8 mouse cellular contexts compared by ENCODE assay signal in the genomic region with DNA sequence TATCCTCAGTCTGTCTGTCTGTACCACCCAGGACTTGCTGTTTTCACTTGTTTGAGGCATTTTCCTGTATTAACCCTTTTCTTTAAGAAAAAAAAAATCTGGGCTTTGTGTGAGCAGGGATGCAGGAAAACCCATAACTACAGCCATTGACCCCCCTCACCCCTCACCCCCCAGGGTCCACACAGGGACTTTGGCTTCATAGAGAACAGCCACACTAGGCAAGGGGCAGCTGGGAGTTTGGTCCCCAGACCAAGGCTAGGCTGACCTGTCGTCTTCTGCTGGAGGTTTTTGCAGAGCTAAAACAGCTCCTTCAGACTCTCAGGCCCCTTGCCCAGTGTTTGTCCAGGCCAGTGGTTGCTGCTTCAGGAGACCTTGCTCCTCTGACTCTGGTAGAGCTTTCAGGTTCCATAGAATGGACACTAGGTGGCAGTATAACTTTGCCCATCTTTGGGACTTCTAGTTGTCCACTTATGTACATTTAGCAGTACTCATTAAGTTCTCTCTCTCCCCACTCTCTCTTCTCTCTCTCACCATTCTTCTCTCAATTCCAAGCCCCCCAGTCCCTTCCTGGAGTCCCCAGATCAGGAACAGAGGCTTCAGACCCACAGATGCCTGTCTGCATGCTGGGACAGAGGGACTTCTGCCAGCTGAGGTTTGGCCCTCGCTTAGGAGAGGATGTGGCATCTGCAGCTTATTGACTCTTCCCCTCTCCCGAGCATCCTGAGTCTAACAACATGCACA. TPM values are rescaled to one million over a fixed set of nuclear protein-coding genes. Genes with fewer than 3 reads are reported as not detected.
DNase-seq lines count a peak whose midpoint lies in the region; ATAC-seq and TF ChIP-seq lines count a peak whose summit lies in the region.

No protein-coding gene starts in this region.

- TF ChIP-seq POLR2A in heart, adult 2 months (IDR thresholded peaks at IDR 0.05; ENCODE audit: insufficient read depth, low read depth, low read length) = no peak

- no peaks in the 10 kb centered on the region for H3K79me2 ChIP-seq in heart, adult 2 months (replicated peaks; ENCODE audit: control insufficient read depth, insufficient read depth, low read length)

- TF ChIP-seq CTCF in heart, adult 2 months (IDR thresholded peaks at IDR 0.05) = peak; percentile 90; the same call in 1 of the 2 replicates

- no peak for ATAC-seq in heart, embryonic 12.5 days (ENCODE audit: insufficient number of reproducible peaks, low FRiP score)
- peak; percentile 67 for ATAC-seq in midbrain, embryonic 15.5 days (replicated peaks)

- H3K9me3 ChIP-seq in heart, embryonic 12.5 days (replicated peaks) = no peaks in the 10 kb centered on the region
- H3K9me3 ChIP-seq in midbrain, embryonic 15.5 days = no peaks in the 10 kb centered on the region

- no peak overlapping the region for H3K4me2 ChIP-seq in heart, embryonic 12.5 days
- H3K4me2 ChIP-seq in midbrain, embryonic 15.5 days = no peak overlapping the region

- WGBS in heart, adult 2 months = 31% methylated on average over 3 of the region's 3 CpGs
- WGBS in heart, embryonic 12.5 days = 58% methylated on average over 3 of the region's 3 CpGs
- 71% methylated on average over 3 of the region's 3 CpGs for WGBS in midbrain, embryonic 15.5 days

- H3K36me3 ChIP-seq in heart, adult 2 months (ENCODE audit: control insufficient read depth, insufficient read depth, low read length) = no peaks in the 10 kb centered on the region
- H3K36me3 ChIP-seq in heart, embryonic 12.5 days = peaks cover 4% of the 10 kb centered on the region; the same call in 1 of the 2 replicates
- H3K36me3 ChIP-seq in midbrain, embryonic 15.5 days (replicated peaks) = no peaks in the 10 kb centered on the region

- H3K4me3 ChIP-seq in heart, adult 2 months = no peak overlapping the region
- no peak overlapping the region for H3K4me3 ChIP-seq in heart, embryonic 12.5 days
- no peak overlapping the region for H3K4me3 ChIP-seq in midbrain, embryonic 15.5 days

- H3K9ac ChIP-seq in heart, adult 2 months (ENCODE audit: low read depth, low read length) = no peak overlapping the region
- no peak overlapping the region for H3K9ac ChIP-seq in heart, embryonic 12.5 days
- no peak overlapping the region for H3K9ac ChIP-seq in midbrain, embryonic 15.5 days

- peaks cover 4% of the 10 kb centered on the region for H3K4me1 ChIP-seq in heart, adult 2 months (ENCODE audit: control insufficient read depth, insufficient read depth, low read length)
- H3K4me1 ChIP-seq in heart, embryonic 12.5 days (replicated peaks) = peaks cover 21% of the 10 kb centered on the region; the same call in 1 of the 2 replicates
- no peaks in the 10 kb centered on the region for H3K4me1 ChIP-seq in midbrain, embryonic 15.5 days

- intact Hi-C loops in heart, adult 2 months (cut with DNase I) = loop anchor here (1.0 to 2.0 kb wide), 2 partner anchors 152 to 278 kb away; no protein-coding TSS in a partner anchor
- intact Hi-C loops in left cerebral cortex, postnatal 4 days (cut with DNase I) = loop anchor here (2.0 to 5.0 kb wide), 2 partner anchors 145 to 280 kb away; a partner anchor contains a TSS

- no peak overlapping the region for H3K27ac ChIP-seq in heart, adult 2 months
- H3K27ac ChIP-seq in heart, embryonic 12.5 days (ENCODE audit: poor library complexity, severe bottlenecking) = no peak overlapping the region
- H3K27ac ChIP-seq in midbrain, embryonic 15.5 days = no peak overlapping the region

- TF ChIP-seq EP300 in heart, adult 2 months (IDR thresholded peaks at IDR 0.05; ENCODE audit: insufficient read depth, low read depth, low read length) = peak; percentile 53; the same call in 1 of the 2 replicates

- DNase-seq in heart, adult 2 months = peak; percentile 31 to 58
- peak; percentile 71 for DNase-seq in MN1 (ENCODE audit: low spot score)
- DNase-seq in embryo, embryonic 11 days = peak; percentile 83
- peak; percentile 44 for DNase-seq in heart, postnatal 4 days
- DNase-seq in left cerebral cortex, postnatal 4 days = peak; percentile 37
- DNase-seq in layer of hippocampus, adult 9-10 months (ENCODE audit: low spot score) = no peak

- H3K27me3 ChIP-seq in heart, adult 2 months (ENCODE audit: control insufficient read depth, insufficient read depth, low read length) = no peaks in the 10 kb centered on the region
- peaks cover 20% of the 10 kb centered on the region for H3K27me3 ChIP-seq in heart, embryonic 12.5 days (replicated peaks)
- no peaks in the 10 kb centered on the region for H3K27me3 ChIP-seq in midbrain, embryonic 15.5 days (replicated peaks)

RNA-seq across cellular contexts. Expression of a gene that starts 29.5 kb away (rescaled TPM):
- total RNA-seq in heart, adult 2 months (2021) = 1 to 10 TPM; 5.0 to 5.2 TPM
- 4.3 and 7.4 TPM in 2 replicates for polyA plus RNA-seq in heart, adult 2 months (2012; rRNA removed)
- polyA plus RNA-seq in heart, embryonic 12.5 days (2016; fragmentation: Nextera tagmentation; extraction: Ambion mirVana) = 6.3 and 7.8 TPM in 2 replicates
- 1 to 10 TPM; 4.0 to 4.6 TPM for total RNA-seq in heart, postnatal 4 days (2021)
- total RNA-seq in left cerebral cortex, postnatal 4 days (2021) = 10 to 100 TPM; 13.4 to 14.6 TPM
- 11.4 and 13.9 TPM in 2 replicates for polyA plus RNA-seq in midbrain, embryonic 15.5 days (2015; fragmentation: Nextera tagmentation; extraction: Ambion mirVana)

RNA-seq across cellular contexts. Expression of a gene that starts 57.9 kb away (rescaled TPM):
- total RNA-seq in heart, adult 2 months (2021) = 10 to 100 TPM; 19.9 to 72.0 TPM
- polyA plus RNA-seq in heart, adult 2 months (2012; rRNA removed) = 9.7 and 19.2 TPM in 2 replicates
- 0.23 TPM in 1 of 2 replicates, not detected in the other for polyA plus RNA-seq in heart, embryonic 12.5 days (2016; fragmentation: Nextera tagmentation; extraction: Ambion mirVana)
- total RNA-seq in heart, postnatal 4 days (2021) = not detected
- total RNA-seq in left cerebral cortex, postnatal 4 days (2021) = not detected
- polyA plus RNA-seq in midbrain, embryonic 15.5 days (2015; fragmentation: Nextera tagmentation; extraction: Ambion mirVana) = not detected in 2 replicates

Comparison
In these comparisons a context has a peak if more than half of its experiments do, and no peak if none do; other contexts are left out.
1. RNA of a gene that starts 57.9 kb away (total RNA-seq): 19.9 to 72.0 TPM in heart, adult 2 months; not detected in heart, postnatal 4 days and not detected in left cerebral cortex, postnatal 4 days; every median in the first group is over 10 times any median in the second.